Mouse (Mus musculus): ENCODE results near the gene Tspan10.

DNA sequence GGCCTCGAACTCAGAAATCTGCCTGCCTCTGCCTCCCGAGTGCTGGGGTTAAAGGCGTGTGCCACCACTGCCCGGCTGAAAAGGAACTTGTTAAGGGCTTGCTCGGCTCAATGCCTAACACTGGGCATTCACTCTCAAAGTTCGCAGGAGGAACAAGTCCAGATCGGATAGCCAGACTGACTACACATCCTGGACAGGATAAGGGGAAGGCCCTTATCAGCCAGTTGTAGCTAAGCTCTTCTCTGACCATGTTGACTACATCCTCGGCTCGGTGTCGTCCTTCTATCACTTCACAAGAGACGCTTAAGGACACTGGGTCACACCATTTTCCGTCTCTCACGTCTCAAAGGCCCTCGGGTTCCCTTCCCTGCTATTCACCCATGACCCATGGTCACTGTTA lies 14.9 kb downstream of the Tspan10 start:
- TF ChIP-seq CTCF (IDR thresholded peaks at IDR 0.05; ENCODE audit: extremely low read depth, insufficient read depth, low read length) (no peak), POLR2A (IDR thresholded peaks at IDR 0.05; ENCODE audit: extremely low read depth, insufficient read depth, low read length) (no peak)

Data from cortical plate, adult 2 months (tissue).